Mouse (Mus musculus) cortical plate, adult 2 months (tissue): ENCODE data around the gene Foxn2. TPM values are rescaled to one million over a fixed set of nuclear protein-coding genes. Genes with fewer than 3 reads are reported as not detected.
A peak's percentile ranks its signal among the peaks of the same experiment; 100 is the strongest.

Experiments used
- H3K27ac ChIP-seq: fragments of 200-500 bp; 2 replicates; pipeline ENCODE4 v1.5.1; 2012; ENCODE audit warnings: low read length, control low read depth, inconsistent platforms; ENCODE audit not compliant: insufficient read depth
- H3K4me1 ChIP-seq: fragments of 200-500 bp; 2 replicates; pipeline ENCODE4 v1.6.1; 2011; ENCODE audit warnings: low read length; ENCODE audit not compliant: control insufficient read depth, insufficient read depth
- H3K4me3 ChIP-seq: fragments of 200-500 bp; 2 replicates; pipeline ENCODE4 v1.5.1; 2011; ENCODE audit warnings: mild to moderate bottlenecking, low read length, control low read depth; ENCODE audit not compliant: insufficient read depth
- CTCF ChIP-seq: fragments of 200-500 bp; IDR thresholded peaks from 2 replicates; pipeline ENCODE4 v1.5.1; 2011; ENCODE audit warnings: mild to moderate bottlenecking, control low read depth, low read length; ENCODE audit not compliant: insufficient read depth; ENCODE audit errors: extremely low read depth
- POLR2A ChIP-seq: fragments of 200-500 bp; IDR thresholded peaks from 2 replicates; pipeline ENCODE4 v1.6.1; 2011; ENCODE audit warnings: mild to moderate bottlenecking, low read length, control low read depth; ENCODE audit not compliant: insufficient read depth; ENCODE audit errors: extremely low read depth
- polyA plus RNA-seq: library from polyadenylated mRNA; depleted of rRNA; stranded (reverse); fragments of >200 nt; gene quantifications from 2 replicates; pipeline ENCODE4 v1.2.3, GENCODE M21; 2012; rRNA removed

Gene Foxn2
- polyA plus RNA-seq, result 8.0 and 8.2 TPM in 2 replicates

- peak within 1 kb of the TSS; percentile 58 for H3K4me3 ChIP-seq
- H3K4me1 ChIP-seq, result no peaks in the 10 kb centered on the region
- TF ChIP-seq POLR2A (no peak), CTCF (no peak)
- H3K27ac ChIP-seq, result peak within 1 kb of the TSS; percentile 96
These were observed at the start of gene Foxn2 for GRCm38 (mm10) chr17:88440285-88441000. TSS of gene Foxn2 (plus strand) at chr17:88440711.

GRCm38 (mm10) chr17:88397501-88397900, 43.0 kb upstream of the Foxn2 start:
- no peak overlapping the region for H3K4me3 ChIP-seq
- no peak overlapping the region for H3K27ac ChIP-seq
- TF ChIP-seq POLR2A (no peak), CTCF (no peak)
- no peaks in the 10 kb centered on the region; the same call in 1 of the 2 replicates for H3K4me1 ChIP-seq

GRCm38 (mm10) chr17:88398090-88398489, 42.4 kb upstream of the Foxn2 start:
- H3K27ac ChIP-seq, result no peak overlapping the region
- no peaks in the 10 kb centered on the region; the same call in 1 of the 2 replicates for H3K4me1 ChIP-seq
- no peak for TF ChIP-seq CTCF
- no peak for TF ChIP-seq POLR2A

GRCm38 (mm10) chr17:88398854-88399253, 41.7 kb upstream of the Foxn2 start:
- H3K4me1 ChIP-seq, result no peaks in the 10 kb centered on the region; the same call in 1 of the 2 replicates
- no peak overlapping the region for H3K27ac ChIP-seq
- TF ChIP-seq CTCF (no peak), POLR2A (no peak)
- no peak overlapping the region for H3K4me3 ChIP-seq

More at GRCm38 (mm10) chr17:88398090-88398489, 42.4 kb upstream of the Foxn2 start:
- no peak overlapping the region for H3K4me3 ChIP-seq

GRCm38 (mm10) chr17:88400122-88400521, 40.4 kb upstream of the Foxn2 start:
- TF ChIP-seq CTCF (no peak), POLR2A (no peak)
- Histone ChIP-seq H3K27ac (no peak overlapping the region), H3K4me3 (no peak overlapping the region)

GRCm38 (mm10) chr17:88400702-88401475, 39.6 kb upstream of the Foxn2 start:
- Histone ChIP-seq H3K4me3 (no peak overlapping the region), H3K27ac (no peak overlapping the region), H3K4me1 (no peaks in the 10 kb centered on the region; the same call in 1 of the 2 replicates)
- TF ChIP-seq POLR2A, result no peak

More at GRCm38 (mm10) chr17:88400122-88400521, 40.4 kb upstream of the Foxn2 start:
- no peaks in the 10 kb centered on the region; the same call in 1 of the 2 replicates for H3K4me1 ChIP-seq

- TF ChIP-seq POLR2A, result no peak
- no peak for TF ChIP-seq CTCF
- Histone ChIP-seq H3K4me1 (no peaks in the 10 kb centered on the region; the same call in 1 of the 2 replicates), H3K27ac (no peak overlapping the region), H3K4me3 (no peak overlapping the region)
These were observed 37.2 kb upstream of the Foxn2 start for GRCm38 (mm10) chr17:88403269-88403668.

GRCm38 (mm10) chr17:88404471-88404870, 36.0 kb upstream of the Foxn2 start:
- Histone ChIP-seq H3K4me3 (no peak overlapping the region), H3K4me1 (no peaks in the 10 kb centered on the region; the same call in 1 of the 2 replicates), H3K27ac (no peak overlapping the region)
- TF ChIP-seq CTCF, result no peak
- no peak for TF ChIP-seq POLR2A

- TF ChIP-seq POLR2A, result no peak
- no peak for TF ChIP-seq CTCF
- Histone ChIP-seq H3K4me1 (no peaks in the 10 kb centered on the region; the same call in 1 of the 2 replicates), H3K4me3 (no peak overlapping the region), H3K27ac (no peak overlapping the region)
These were observed 35.4 kb upstream of the Foxn2 start for GRCm38 (mm10) chr17:88405076-88405475.

- TF ChIP-seq POLR2A (no peak), CTCF (no peak)
These were observed 30.8 kb upstream of the Foxn2 start for GRCm38 (mm10) chr17:88409706-88410105.

More at GRCm38 (mm10) chr17:88409706-88410105, 30.8 kb upstream of the Foxn2 start:
- H3K4me1 ChIP-seq, result no peaks in the 10 kb centered on the region
- no peak overlapping the region for H3K27ac ChIP-seq
- H3K4me3 ChIP-seq, result no peak overlapping the region
